Mouse (Mus musculus) heart, embryonic 16.5 days (tissue): ENCODE results near the gene Actl6b. TPM values are rescaled to one million over a fixed set of nuclear protein-coding genes. Genes with fewer than 3 reads are reported as not detected.

Experiments used
- ATAC-seq: fragments of 200-750 bp; cut with Nextera tagmentation; replicated peaks from 2 replicates; pipeline ENCODE4 v1.8.0; 2017; ENCODE audit warnings: moderate number of reproducible peaks; ENCODE audit not compliant: insufficient read depth, low FRiP score; ENCODE audit errors: extremely low read depth
- H3K27ac ChIP-seq: fragments of 300-500 bp; sonication (generic); 2 replicates; pipeline ENCODE4 v1.5.1; 2014; ENCODE audit warnings: mild to moderate bottlenecking, low read length, control low read depth, moderate library complexity
- H3K27me3 ChIP-seq: fragments of 300-500 bp; sonication (generic); 2 replicates; pipeline ENCODE4 v1.6.1; 2014; ENCODE audit warnings: low read length, mixed read lengths; ENCODE audit not compliant: control insufficient read depth, insufficient read depth
- H3K36me3 ChIP-seq: fragments of 300-500 bp; sonication (generic); 2 replicates; pipeline ENCODE4 v1.6.1; 2014; ENCODE audit not compliant: control insufficient read depth, insufficient read depth
- H3K4me1 ChIP-seq: fragments of 300-500 bp; sonication (generic); 2 replicates; pipeline ENCODE4 v1.6.1; 2014; ENCODE audit warnings: low read length, mixed read lengths; ENCODE audit not compliant: control insufficient read depth, insufficient read depth
- H3K4me2 ChIP-seq: fragments of 300-500 bp; sonication (generic); 2 replicates; pipeline ENCODE4 v1.6.1; 2014; ENCODE audit warnings: low read depth, mild to moderate bottlenecking, control low read depth, low read length
- H3K4me3 ChIP-seq: fragments of 300-500 bp; sonication (generic); 2 replicates; pipeline ENCODE4 v1.5.1; 2014; ENCODE audit warnings: mild to moderate bottlenecking, control low read depth, low read length
- H3K9ac ChIP-seq: fragments of 300-500 bp; sonication (generic); 2 replicates; pipeline ENCODE4 v1.6.1; 2014; ENCODE audit warnings: low read length, control low read depth
- H3K9me3 ChIP-seq: fragments of 300-500 bp; sonication (generic); replicated peaks from 2 replicates; pipeline ENCODE4 v1.6.1; 2016; ENCODE audit warnings: low read length; ENCODE audit not compliant: control insufficient read depth
- WGBS: fragments of 180-500 bp; shearing (Covaris S2); extraction: QIAGEN DNeasy Blood & Tissue Kit; methylation state at CpG from one replicate; pipeline ENCODE4 v1.1.7; 2014; 5-methylcytosine and 5-hydroxymethylcytosine counted together
- polyA plus RNA-seq: library from polyadenylated mRNA; unstranded; fragments of >200 nt; fragmentation: Nextera tagmentation; extraction: Ambion mirVana; gene quantifications from 2 replicates; pipeline ENCODE4 v1.2.1, GENCODE M21; 2015

The Actl6b gene
- 0.33 and 0.36 TPM in 2 replicates for polyA plus RNA-seq

- ATAC-seq = peak; percentile 49; the same call in 1 of the 2 replicates
- H3K9me3 ChIP-seq = no peaks in the 10 kb centered on the region
- H3K27ac ChIP-seq = no peak within 1 kb of the TSS
- 1% methylated on average over 37 of the region's 37 CpGs for WGBS
- no peak within 1 kb of the TSS for H3K9ac ChIP-seq
- no peaks in the 10 kb centered on the region for H3K4me1 ChIP-seq
- H3K27me3 ChIP-seq = peaks cover 14% of the 10 kb centered on the region
- peak within 1 kb of the TSS; percentile 22; the same call in 1 of the 2 replicates for H3K4me2 ChIP-seq
- H3K36me3 ChIP-seq = no peaks in the 10 kb centered on the region
- peak within 1 kb of the TSS; percentile 4; the same call in 1 of the 2 replicates for H3K4me3 ChIP-seq
Observed at GRCm38 (mm10) chr5:137553411-137553837, at the start of gene Actl6b. TSS of gene Actl6b (plus strand) at chr5:137553517.

- ATAC-seq = no peak
- Histone ChIP-seq H3K27ac (no peak overlapping the region), H3K27me3 (no peaks in the 10 kb centered on the region), H3K9ac (no peak overlapping the region), H3K4me1 (peaks cover 14% of the 10 kb centered on the region), H3K4me2 (no peak overlapping the region), H3K36me3 (no peaks in the 10 kb centered on the region), H3K4me3 (no peak overlapping the region), H3K9me3 (0 out of 2 replicates have a peak, but pooled peaks cover 3% of the 10 kb centered on the region)
- 75% methylated on average over 6 of the region's 6 CpGs for WGBS
Observed at GRCm38 (mm10) chr5:137504041-137504440, 49.3 kb upstream of the Actl6b start.

GRCm38 (mm10) chr5:137510014-137510501, 43.3 kb upstream of the Actl6b start:
- WGBS = 3% methylated on average over 20 of the region's 52 CpGs

GRCm38 (mm10) chr5:137510573-137511390, 42.5 kb upstream of the Actl6b start:
- peak overlapping the region; percentile 88 for H3K27ac ChIP-seq
- ATAC-seq = peak; percentile 33
- H3K27me3 ChIP-seq = no peaks in the 10 kb centered on the region
- H3K9me3 ChIP-seq = 0 out of 2 replicates have a peak, but pooled peaks cover 3% of the 10 kb centered on the region
- peaks cover 35% of the 10 kb centered on the region for H3K4me1 ChIP-seq
- peak overlapping the region; percentile 94 for H3K4me2 ChIP-seq
- H3K36me3 ChIP-seq = no peaks in the 10 kb centered on the region
- peak overlapping the region; percentile 99 for H3K9ac ChIP-seq
- WGBS = under 1% methylated on average over 52 of the region's 83 CpGs
- H3K4me3 ChIP-seq = peak overlapping the region; percentile 99

More at GRCm38 (mm10) chr5:137510014-137510501, 43.3 kb upstream of the Actl6b start:
- no peaks in the 10 kb centered on the region for H3K36me3 ChIP-seq
- H3K27ac ChIP-seq = peak overlapping the region; percentile 88
- H3K9me3 ChIP-seq = 0 out of 2 replicates have a peak, but pooled peaks cover 3% of the 10 kb centered on the region
- peak; percentile 80 for ATAC-seq
- peak overlapping the region; percentile 60 for H3K4me2 ChIP-seq
- H3K4me1 ChIP-seq = peaks cover 35% of the 10 kb centered on the region
- H3K4me3 ChIP-seq = peak overlapping the region; percentile 99
- peak overlapping the region; percentile 99 for H3K9ac ChIP-seq
- no peaks in the 10 kb centered on the region for H3K27me3 ChIP-seq

GRCm38 (mm10) chr5:137511706-137512105, 41.6 kb upstream of the Actl6b start:
- Histone ChIP-seq H3K27me3 (no peaks in the 10 kb centered on the region), H3K36me3 (no peaks in the 10 kb centered on the region), H3K9ac (peak overlapping the region; percentile 99), H3K9me3 (no peaks in the 10 kb centered on the region), H3K27ac (no peak overlapping the region), H3K4me1 (peaks cover 35% of the 10 kb centered on the region), H3K4me3 (peak overlapping the region; percentile 99), H3K4me2 (peak overlapping the region; percentile 94)
- WGBS = 76% methylated on average over 3 of the region's 3 CpGs
- no peak for ATAC-seq

GRCm38 (mm10) chr5:137512847-137513794, 40.2 kb upstream of the Actl6b start:
- Histone ChIP-seq H3K4me2 (no peak overlapping the region), H3K27me3 (no peaks in the 10 kb centered on the region), H3K9me3 (no peaks in the 10 kb centered on the region), H3K9ac (0 out of 2 replicates have a peak overlapping the region, but pooled peaks have one; percentile 13), H3K27ac (no peak overlapping the region), H3K4me1 (peaks cover 35% of the 10 kb centered on the region), H3K4me3 (no peak overlapping the region), H3K36me3 (no peaks in the 10 kb centered on the region)
- ATAC-seq = no peak
- 75% methylated on average over 11 of the region's 11 CpGs for WGBS

GRCm38 (mm10) chr5:137513951-137514721, 39.2 kb upstream of the Actl6b start:
- Histone ChIP-seq H3K4me3 (no peak overlapping the region), H3K4me1 (peaks cover 35% of the 10 kb centered on the region), H3K9me3 (no peaks in the 10 kb centered on the region), H3K27ac (no peak overlapping the region), H3K36me3 (peaks cover 6% of the 10 kb centered on the region; the same call in 1 of the 2 replicates), H3K4me2 (no peak overlapping the region), H3K27me3 (no peaks in the 10 kb centered on the region), H3K9ac (no peak overlapping the region)
- WGBS = 74% methylated on average over 12 of the region's 12 CpGs
- ATAC-seq = no peak

GRCm38 (mm10) chr5:137514811-137515210, 38.5 kb upstream of the Actl6b start:
- ATAC-seq = no peak
- peaks cover 32% of the 10 kb centered on the region for H3K4me1 ChIP-seq
- WGBS = 68% methylated on average over 3 of the region's 3 CpGs
- H3K27me3 ChIP-seq = no peaks in the 10 kb centered on the region
- H3K9me3 ChIP-seq = no peaks in the 10 kb centered on the region
- H3K4me2 ChIP-seq = no peak overlapping the region
- H3K9ac ChIP-seq = no peak overlapping the region
- no peak overlapping the region for H3K4me3 ChIP-seq
- no peak overlapping the region for H3K27ac ChIP-seq
- peaks cover 13% of the 10 kb centered on the region; the same call in 1 of the 2 replicates for H3K36me3 ChIP-seq
